Mouse (Mus musculus) limb, embryonic 13.5 days (tissue): ENCODE data around the gene Frmd4a. TPM values are rescaled to one million over a fixed set of nuclear protein-coding genes. Genes with fewer than 3 reads are reported as not detected.

Experiments
- ATAC-seq: fragments of 200-750 bp; cut with Nextera tagmentation; 2 replicates; pipeline ENCODE4 v1.8.0; 2017; ENCODE audit warnings: low read depth, moderate number of reproducible peaks, moderate TSS enrichment; ENCODE audit not compliant: low FRiP score
- H3K27ac ChIP-seq: fragments of 300-500 bp; sonication (generic); 2 replicates; pipeline ENCODE4 v1.5.1; 2015; ENCODE audit warnings: inconsistent platforms, mild to moderate bottlenecking, moderate library complexity
- H3K27me3 ChIP-seq: fragments of 300-500 bp; sonication (generic); 2 replicates; pipeline ENCODE4 v1.6.1; 2015; ENCODE audit warnings: mild to moderate bottlenecking, inconsistent platforms
- H3K36me3 ChIP-seq: fragments of 300-500 bp; sonication (generic); 2 replicates; pipeline ENCODE4 v1.6.1; 2015; ENCODE audit warnings: inconsistent platforms, mild to moderate bottlenecking, moderate library complexity
- H3K4me1 ChIP-seq: fragments of 300-500 bp; sonication (generic); 2 replicates; pipeline ENCODE4 v1.6.1; 2015; ENCODE audit warnings: inconsistent platforms
- H3K4me2 ChIP-seq: fragments of 300-500 bp; sonication (generic); replicated peaks from 2 replicates; pipeline ENCODE4 v1.6.1; 2015; ENCODE audit warnings: inconsistent platforms, mild to moderate bottlenecking, moderate library complexity
- H3K4me3 ChIP-seq: fragments of 300-500 bp; sonication (generic); 2 replicates; pipeline ENCODE4 v1.5.1; 2015; ENCODE audit warnings: moderate library complexity, mild to moderate bottlenecking, inconsistent platforms
- H3K9ac ChIP-seq: fragments of 300-500 bp; sonication (generic); 2 replicates; pipeline ENCODE4 v1.6.1; 2015; ENCODE audit warnings: mild to moderate bottlenecking, inconsistent platforms
- H3K9me3 ChIP-seq: fragments of 300-500 bp; sonication (generic); 2 replicates; pipeline ENCODE4 v1.6.1; 2016; ENCODE audit warnings: inconsistent platforms
- WGBS: fragments of 180-500 bp; shearing (Covaris S2); methylation state at CpG from one replicate; pipeline ENCODE4 v1.1.7; 2015; 5-methylcytosine and 5-hydroxymethylcytosine counted together
- polyA plus RNA-seq: library from polyadenylated mRNA; unstranded; fragments of >200 nt; fragmentation: Nextera tagmentation; extraction: Ambion mirVana; gene quantifications from 2 replicates; pipeline ENCODE4 v1.2.1, GENCODE M21; 2015

Gene Frmd4a
- polyA plus RNA-seq, 1 experiment from 2014 or later, result 68.1 TPM

GRCm38 (mm10) chr2:4467314-4467713, 449.8 kb downstream of the Frmd4a start:
- H3K27ac ChIP-seq, result no peak overlapping the region
- peaks cover 12% of the 10 kb centered on the region; the same call in 1 of the 2 replicates for H3K9me3 ChIP-seq
- H3K27me3 ChIP-seq, result no peaks in the 10 kb centered on the region
- no peak overlapping the region for H3K4me3 ChIP-seq
- H3K36me3 ChIP-seq, result peaks cover 34% of the 10 kb centered on the region
- WGBS, result 91% methylated on average over 7 of the region's 7 CpGs
- no peak overlapping the region for H3K4me2 ChIP-seq
- no peak overlapping the region for H3K9ac ChIP-seq
- no peak for ATAC-seq
- peaks cover 24% of the 10 kb centered on the region for H3K4me1 ChIP-seq

DNA sequence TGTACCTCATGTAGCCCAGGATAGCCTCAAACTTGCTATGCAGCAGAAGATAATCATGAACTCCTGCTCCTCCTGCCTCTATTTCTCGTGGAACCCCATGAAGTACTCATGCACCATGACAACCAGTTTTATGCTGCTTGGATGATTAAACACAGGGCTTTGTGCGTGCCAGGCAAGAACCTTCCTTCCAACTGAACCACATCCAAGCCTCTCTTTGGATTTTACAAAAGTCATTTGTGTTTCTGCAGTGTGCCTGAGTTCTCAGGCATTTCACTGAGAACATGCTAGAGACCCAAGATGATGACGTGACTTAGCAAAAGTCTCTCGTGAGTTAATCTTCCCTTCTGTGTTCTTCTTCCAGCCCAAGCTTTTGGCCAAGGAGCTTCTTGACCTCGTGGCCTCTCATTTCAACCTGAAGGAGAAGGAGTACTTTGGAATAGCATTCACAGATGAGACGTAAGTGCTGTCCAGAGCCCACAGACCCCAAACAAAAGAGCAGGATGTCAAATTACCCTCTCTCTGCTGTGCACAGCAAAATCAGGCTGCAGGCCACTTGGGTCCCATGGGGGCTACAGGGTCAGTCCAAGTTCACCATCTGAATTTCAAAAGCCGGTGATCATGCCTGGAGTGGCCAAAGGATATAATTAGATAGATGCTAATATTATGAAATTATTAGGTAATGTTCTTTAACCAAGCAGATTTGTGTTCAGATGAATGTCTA, 455.4 kb downstream of the Frmd4a start:
- 73% methylated on average over 7 of the region's 7 CpGs for WGBS

GRCm38 (mm10) chr2:4473866-4474538, 456.5 kb downstream of the Frmd4a start:
- WGBS, result 68% methylated on average over 7 of the region's 8 CpGs
- Histone ChIP-seq H3K4me2 (no peak overlapping the region), H3K27me3 (no peaks in the 10 kb centered on the region), H3K9ac (no peak overlapping the region), H3K36me3 (peaks cover 45% of the 10 kb centered on the region), H3K4me3 (no peak overlapping the region), H3K4me1 (peaks cover 53% of the 10 kb centered on the region), H3K9me3 (peaks cover 2% of the 10 kb centered on the region; the same call in 1 of the 2 replicates), H3K27ac (peak overlapping the region; percentile 69)
- no peak for ATAC-seq

More for the DNA sequence above, 455.4 kb downstream of the Frmd4a start:
- peaks cover 12% of the 10 kb centered on the region; the same call in 1 of the 2 replicates for H3K9me3 ChIP-seq
- H3K27me3 ChIP-seq, result no peaks in the 10 kb centered on the region
- H3K4me3 ChIP-seq, result no peak overlapping the region
- H3K4me1 ChIP-seq, result peaks cover 53% of the 10 kb centered on the region
- no peak overlapping the region for H3K27ac ChIP-seq
- H3K4me2 ChIP-seq, result no peak overlapping the region
- H3K36me3 ChIP-seq, result peaks cover 54% of the 10 kb centered on the region
- no peak for ATAC-seq
- H3K9ac ChIP-seq, result no peak overlapping the region

DNA sequence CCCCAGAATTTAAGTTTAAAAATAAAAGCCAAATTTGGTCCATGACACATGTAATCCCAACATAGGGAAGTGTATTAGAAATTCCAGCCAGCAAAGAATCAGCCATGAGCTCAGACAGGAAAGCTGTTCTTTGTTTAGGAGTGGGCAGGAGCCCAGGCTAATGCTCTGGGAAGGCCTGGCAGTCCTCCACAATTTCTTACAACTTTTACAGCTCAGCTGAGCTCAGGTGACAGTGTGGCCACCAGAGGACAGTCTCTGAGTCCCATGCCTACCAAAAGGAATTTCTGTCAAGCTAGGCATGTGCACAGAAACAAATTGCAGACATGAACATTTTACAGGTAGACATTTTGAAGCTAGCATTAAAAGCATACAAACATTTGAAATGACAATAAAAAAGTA, 457.0 kb downstream of the Frmd4a start:
- no peak for ATAC-seq
- no peak overlapping the region for H3K9ac ChIP-seq
- H3K36me3 ChIP-seq, result peaks cover 40% of the 10 kb centered on the region
- no peaks in the 10 kb centered on the region for H3K9me3 ChIP-seq
- no peak overlapping the region for H3K4me2 ChIP-seq
- H3K27me3 ChIP-seq, result no peaks in the 10 kb centered on the region
- H3K27ac ChIP-seq, result peak overlapping the region; percentile 69
- peaks cover 53% of the 10 kb centered on the region for H3K4me1 ChIP-seq
- no peak overlapping the region for H3K4me3 ChIP-seq

DNA sequence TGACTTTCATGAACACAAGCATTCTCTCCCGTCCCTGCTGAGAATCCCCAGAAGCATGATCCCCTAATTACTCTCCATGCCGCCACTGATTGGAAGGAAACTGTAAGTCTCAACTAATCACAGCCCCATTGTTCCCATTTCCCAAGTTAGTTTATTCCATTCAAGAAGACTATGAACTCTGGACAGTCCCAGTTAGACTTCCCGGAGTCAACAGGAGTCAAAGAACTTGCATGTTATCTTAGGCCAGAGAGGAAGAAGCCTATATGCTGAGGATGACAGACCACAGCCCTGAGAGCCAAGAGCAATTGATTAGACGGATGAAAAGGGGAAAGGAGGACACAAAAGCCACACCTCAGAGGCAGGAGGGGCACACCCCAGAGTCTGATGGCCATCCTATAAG, 458.5 kb downstream of the Frmd4a start:
- Histone ChIP-seq H3K9ac (no peak overlapping the region), H3K27ac (no peak overlapping the region; the same call in 1 of the 2 replicates), H3K36me3 (peaks cover 39% of the 10 kb centered on the region), H3K4me3 (no peak overlapping the region), H3K4me2 (no peak overlapping the region), H3K4me1 (peaks cover 53% of the 10 kb centered on the region), H3K27me3 (no peaks in the 10 kb centered on the region), H3K9me3 (no peaks in the 10 kb centered on the region)
- 63% methylated on average over 4 of the region's 4 CpGs for WGBS
- ATAC-seq, result no peak

GRCm38 (mm10) chr2:4476608-4477007, 459.1 kb downstream of the Frmd4a start:
- peaks cover 53% of the 10 kb centered on the region for H3K4me1 ChIP-seq
- H3K9ac ChIP-seq, result no peak overlapping the region
- no peak overlapping the region for H3K4me2 ChIP-seq
- H3K4me3 ChIP-seq, result no peak overlapping the region
- H3K27me3 ChIP-seq, result no peaks in the 10 kb centered on the region
- H3K36me3 ChIP-seq, result peaks cover 44% of the 10 kb centered on the region
- 80% methylated on average over 5 of the region's 5 CpGs for WGBS
- ATAC-seq, result no peak
- peak overlapping the region; percentile 33; the same call in 1 of the 2 replicates for H3K27ac ChIP-seq
- no peaks in the 10 kb centered on the region for H3K9me3 ChIP-seq

DNA sequence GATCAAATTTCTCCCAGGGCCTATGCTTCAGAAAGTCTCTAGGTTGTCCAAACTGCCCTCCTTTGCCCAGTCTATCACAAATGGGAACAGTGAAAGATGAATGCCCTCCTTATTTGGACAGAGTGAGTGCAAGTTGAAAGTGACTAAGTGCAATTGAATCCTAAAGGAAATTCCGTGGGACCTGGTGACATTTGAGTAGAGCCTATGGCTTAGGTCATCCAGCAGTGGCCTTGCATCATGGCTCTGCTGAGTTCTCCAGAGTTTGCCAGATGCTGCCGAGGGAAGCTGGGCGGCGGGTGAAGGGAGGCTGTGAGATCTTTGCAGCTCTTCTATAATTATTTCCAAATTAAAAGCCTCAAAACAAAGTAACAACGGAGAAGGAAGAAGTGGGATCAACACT, 459.8 kb downstream of the Frmd4a start:
- 56% methylated on average over 5 of the region's 5 CpGs for WGBS
- Histone ChIP-seq H3K4me3 (no peak overlapping the region), H3K4me2 (no peak overlapping the region), H3K27ac (peak overlapping the region; percentile 33; the same call in 1 of the 2 replicates), H3K4me1 (peaks cover 47% of the 10 kb centered on the region), H3K36me3 (peaks cover 51% of the 10 kb centered on the region), H3K9ac (no peak overlapping the region), H3K9me3 (no peaks in the 10 kb centered on the region), H3K27me3 (no peaks in the 10 kb centered on the region)
- ATAC-seq, result no peak

DNA sequence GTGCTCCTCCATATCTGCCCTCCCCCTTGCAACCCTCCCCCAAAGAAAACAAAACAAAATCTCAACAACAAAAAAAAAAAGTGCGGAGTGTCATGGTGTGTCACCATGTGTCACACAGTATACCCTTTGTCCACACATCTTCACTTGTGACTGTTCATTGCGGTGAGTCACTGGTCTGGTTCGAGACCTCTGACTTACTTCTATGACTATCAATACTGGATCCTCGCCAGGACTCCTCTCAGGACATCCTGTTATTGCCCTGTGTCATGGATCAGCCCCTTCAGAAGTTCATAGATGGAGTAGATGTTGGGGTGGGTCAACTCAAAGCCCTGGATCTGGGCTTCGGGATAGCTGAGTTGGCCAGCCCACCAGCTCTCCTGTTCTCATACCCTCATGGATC, 462.7 kb downstream of the Frmd4a start:
- no peak overlapping the region for H3K4me2 ChIP-seq
- no peaks in the 10 kb centered on the region for H3K9me3 ChIP-seq
- no peak overlapping the region for H3K4me3 ChIP-seq
- H3K9ac ChIP-seq, result no peak overlapping the region
- ATAC-seq, result no peak
- 88% methylated on average over 5 of the region's 5 CpGs for WGBS
- H3K4me1 ChIP-seq, result peaks cover 25% of the 10 kb centered on the region
- peaks cover 51% of the 10 kb centered on the region for H3K36me3 ChIP-seq
- no peaks in the 10 kb centered on the region for H3K27me3 ChIP-seq
- H3K27ac ChIP-seq, result no peak overlapping the region

DNA sequence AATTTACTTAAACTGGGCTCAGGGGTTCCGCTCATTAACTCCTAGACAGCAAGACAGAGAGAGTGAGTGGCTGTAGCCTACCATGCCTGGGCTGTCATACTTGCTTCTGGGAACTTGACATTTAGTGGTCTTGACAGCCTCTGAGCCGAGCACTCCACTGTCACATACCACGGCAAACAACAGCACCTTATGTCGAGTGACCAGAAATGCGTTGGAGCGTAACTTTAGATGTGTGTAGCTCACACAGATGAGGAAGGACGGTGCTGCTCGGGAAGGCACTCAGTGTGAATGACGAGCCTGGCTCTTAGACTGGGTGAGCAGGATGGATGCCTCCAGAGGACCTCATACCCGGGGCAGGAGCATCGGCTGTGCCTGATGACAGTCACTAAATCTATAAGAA, 463.6 kb downstream of the Frmd4a start:
- Histone ChIP-seq H3K27me3 (no peaks in the 10 kb centered on the region), H3K4me3 (no peak overlapping the region), H3K27ac (no peak overlapping the region; the same call in 1 of the 2 replicates), H3K4me2 (no peak overlapping the region), H3K4me1 (peaks cover 22% of the 10 kb centered on the region), H3K9me3 (no peaks in the 10 kb centered on the region), H3K9ac (no peak overlapping the region), H3K36me3 (peaks cover 50% of the 10 kb centered on the region)
- ATAC-seq, result no peak
- 77% methylated on average over 11 of the region's 11 CpGs for WGBS

DNA sequence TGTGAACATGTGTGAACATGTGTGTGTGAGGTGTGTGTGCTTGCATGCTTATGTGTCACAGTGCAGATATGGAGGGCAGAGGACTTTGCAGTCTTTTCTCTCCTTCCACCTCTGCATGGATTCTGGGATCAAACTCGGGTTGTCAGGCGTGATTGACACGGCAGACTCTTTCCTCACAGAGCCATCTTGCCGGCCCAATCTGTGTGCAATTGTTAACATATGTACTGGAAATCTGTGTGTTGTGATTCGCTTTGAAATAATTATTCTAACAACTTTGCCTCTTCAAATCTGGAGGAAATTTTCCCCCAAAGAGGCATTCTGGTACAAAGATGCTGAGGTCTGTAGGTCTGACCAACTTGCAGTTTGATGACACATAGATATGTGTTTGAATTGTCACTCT, 468.7 kb downstream of the Frmd4a start:
- Histone ChIP-seq H3K9me3 (no peaks in the 10 kb centered on the region), H3K4me2 (no peak overlapping the region), H3K36me3 (peaks cover 51% of the 10 kb centered on the region), H3K4me1 (peaks cover 28% of the 10 kb centered on the region), H3K27me3 (no peaks in the 10 kb centered on the region), H3K27ac (no peak overlapping the region), H3K9ac (no peak overlapping the region), H3K4me3 (no peak overlapping the region)
- no peak for ATAC-seq
- WGBS, result 82% methylated on average over 5 of the region's 5 CpGs

GRCm38 (mm10) chr2:4487280-4487679, 469.8 kb downstream of the Frmd4a start:
- Histone ChIP-seq H3K9me3 (no peaks in the 10 kb centered on the region), H3K9ac (no peak overlapping the region), H3K4me3 (no peak overlapping the region), H3K4me2 (no peak overlapping the region), H3K4me1 (peaks cover 39% of the 10 kb centered on the region), H3K27me3 (no peaks in the 10 kb centered on the region), H3K36me3 (peaks cover 40% of the 10 kb centered on the region), H3K27ac (no peak overlapping the region)
- 92% methylated on average over 2 of the region's 2 CpGs for WGBS
- ATAC-seq, result no peak

DNA sequence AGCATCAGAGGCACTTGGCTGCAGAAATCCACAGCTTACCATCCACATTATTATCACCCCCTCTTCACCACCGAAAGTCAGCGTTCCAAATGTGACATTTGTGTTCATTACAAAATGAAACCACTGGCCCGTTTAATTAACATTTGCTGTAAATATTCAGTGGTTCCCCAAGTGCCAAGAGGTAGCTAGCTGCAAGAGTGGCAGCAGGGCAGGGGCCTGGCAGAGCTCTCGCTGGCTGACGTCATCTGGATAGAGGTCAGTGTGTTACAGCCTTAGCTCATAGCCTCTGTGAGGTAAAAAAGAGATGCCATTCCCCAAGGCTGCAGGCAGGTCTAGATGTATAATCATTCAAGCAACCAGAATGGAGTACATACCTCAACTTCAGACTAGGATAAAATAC, 473.3 kb downstream of the Frmd4a start:
- ATAC-seq, result no peak
- H3K27me3 ChIP-seq, result no peaks in the 10 kb centered on the region
- H3K4me2 ChIP-seq, result no peak overlapping the region
- WGBS, result 61% methylated on average over 5 of the region's 5 CpGs
- peaks cover 30% of the 10 kb centered on the region for H3K36me3 ChIP-seq
- H3K4me3 ChIP-seq, result no peak overlapping the region
- no peaks in the 10 kb centered on the region for H3K9me3 ChIP-seq
- H3K9ac ChIP-seq, result no peak overlapping the region
- peaks cover 45% of the 10 kb centered on the region for H3K4me1 ChIP-seq
- no peak overlapping the region; the same call in 1 of the 2 replicates for H3K27ac ChIP-seq
